15 mouse cellular contexts compared by ENCODE assay signal in the genomic region with DNA sequence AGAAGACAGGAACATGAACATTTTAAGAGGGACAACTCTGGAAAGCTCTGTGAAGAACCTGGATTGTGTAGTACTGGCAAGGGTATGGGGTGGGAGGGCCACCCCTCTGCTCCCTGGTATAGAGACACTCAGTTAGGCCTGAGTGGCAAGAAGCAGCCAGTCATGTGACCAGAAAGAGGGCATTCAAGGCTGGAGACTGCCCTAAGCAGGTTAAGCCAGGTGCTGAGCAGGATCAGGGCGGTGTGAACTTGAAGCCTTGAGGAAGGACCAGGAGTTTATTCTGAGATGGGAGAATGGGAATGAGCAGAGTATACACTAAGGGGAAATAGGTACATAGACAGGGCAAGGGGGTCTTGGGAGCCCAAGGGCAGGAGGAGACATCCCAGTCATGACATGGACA. TPM values are rescaled to one million over a fixed set of nuclear protein-coding genes. Genes with fewer than 3 reads are reported as not detected.
DNase-seq lines count a peak whose midpoint lies in the region; ATAC-seq and TF ChIP-seq lines count a peak whose summit lies in the region.
"Had no signal": no experiment of that assay in that cellular context is flagged by ENCODE, and none has a peak within 500 bp of the region (broad histone marks: within the 10 kb centered on the region; RNA-seq: fewer than 3 reads in every experiment).

No protein-coding gene starts in this region.

- H3K4me2 ChIP-seq in heart, embryonic 13.5 days, result peak overlapping the region; percentile 99
- no peak overlapping the region for H3K4me2 ChIP-seq in heart, embryonic 11.5 days
- peak overlapping the region; percentile 100; the same call in 1 of the 2 replicates for H3K4me2 ChIP-seq in midbrain, embryonic 12.5 days (replicated peaks)
- no peak overlapping the region; the same call in 1 of the 2 replicates for H3K4me2 ChIP-seq in midbrain, postnatal 0 days (ENCODE audit: low read depth, low read length, poor library complexity, severe bottlenecking)
- H3K4me2 ChIP-seq in kidney, embryonic 15.5 days, result peak overlapping the region; percentile 99; the same call in 1 of the 2 replicates

- TF ChIP-seq CTCF in midbrain, postnatal 0 days (IDR thresholded peaks at IDR 0.05), result no peak
- no peak for TF ChIP-seq CTCF in small intestine, adult 2 months (IDR thresholded peaks at IDR 0.05; ENCODE audit: extremely low read depth, insufficient read length, insufficient replicate concordance, low read depth, low read length)

- TF ChIP-seq POLR2A in small intestine, adult 2 months (IDR thresholded peaks at IDR 0.05; ENCODE audit: low read depth, low read length), result no peak

- H3K27ac ChIP-seq in heart, embryonic 13.5 days (replicated peaks), result no peak overlapping the region
- no peak overlapping the region for H3K27ac ChIP-seq in heart, embryonic 11.5 days (ENCODE audit: low read depth, low read length)
- no peak overlapping the region for H3K27ac ChIP-seq in midbrain, embryonic 12.5 days (replicated peaks)
- no peak overlapping the region for H3K27ac ChIP-seq in midbrain, postnatal 0 days (ENCODE audit: low read depth, low read length)
- no peak overlapping the region for H3K27ac ChIP-seq in kidney, embryonic 15.5 days
- no peak overlapping the region for H3K27ac ChIP-seq in small intestine, adult 2 months (ENCODE audit: insufficient read depth, low read depth, low read length)

- peak overlapping the region; percentile 82; the same call in 1 of the 2 replicates for H3K4me3 ChIP-seq in heart, embryonic 13.5 days
- no peak overlapping the region for H3K4me3 ChIP-seq in heart, embryonic 11.5 days (ENCODE audit: low read depth, low read length)
- H3K4me3 ChIP-seq in midbrain, embryonic 12.5 days, result no peak overlapping the region
- H3K4me3 ChIP-seq in midbrain, postnatal 0 days (ENCODE audit: low read depth, low read length), result no peak overlapping the region
- H3K4me3 ChIP-seq in kidney, embryonic 15.5 days (replicated peaks), result peak overlapping the region; percentile 94; the same call in 1 of the 2 replicates
- H3K4me3 ChIP-seq in small intestine, adult 2 months (ENCODE audit: low read depth, low read length), result peak overlapping the region; percentile 12; the same call in 1 of the 2 replicates

- peaks cover 42% of the 10 kb centered on the region for H3K4me1 ChIP-seq in heart, embryonic 13.5 days
- H3K4me1 ChIP-seq in heart, embryonic 11.5 days (ENCODE audit: control insufficient read depth, insufficient read depth, low read length), result peaks cover 11% of the 10 kb centered on the region
- peaks cover 28% of the 10 kb centered on the region for H3K4me1 ChIP-seq in midbrain, embryonic 12.5 days
- peaks cover 8% of the 10 kb centered on the region; the same call in 1 of the 2 replicates for H3K4me1 ChIP-seq in midbrain, postnatal 0 days (ENCODE audit: insufficient read depth, low read length)
- H3K4me1 ChIP-seq in kidney, embryonic 15.5 days, result peaks cover 48% of the 10 kb centered on the region
- H3K4me1 ChIP-seq in small intestine, adult 2 months (ENCODE audit: control insufficient read depth, insufficient read depth, insufficient read length, low read length), result peaks cover 25% of the 10 kb centered on the region

- DNase-seq in midbrain, postnatal 0 days (ENCODE audit: low spot score), result no peak
- DNase-seq in lung, postnatal 14 days, result no peak
- no peak for DNase-seq in thymus, postnatal 0 days (ENCODE audit: low spot score)
- DNase-seq: cerebellum, adult 9-11 months; right cerebral cortex, postnatal 14 days; thymus, adult 2 months had no signal

- 96% methylated on average over 1 of the region's 1 CpGs for WGBS in heart, embryonic 13.5 days
- WGBS in heart, embryonic 11.5 days (ENCODE audit: insufficient replicate concordance), result 93% methylated on average over 1 of the region's 1 CpGs
- WGBS in midbrain, embryonic 12.5 days, result 100% methylated on average over 1 of the region's 1 CpGs
- WGBS in midbrain, postnatal 0 days, result 95% methylated on average over 1 of the region's 1 CpGs
- 97% methylated on average over 1 of the region's 1 CpGs for WGBS in kidney, embryonic 15.5 days
- WGBS in small intestine, adult 2 months, result 56% methylated on average over 1 of the region's 1 CpGs

- peak overlapping the region; percentile 93; the same call in 1 of the 2 replicates for H3K9ac ChIP-seq in heart, embryonic 13.5 days
- H3K9ac ChIP-seq in heart, embryonic 11.5 days (ENCODE audit: low read depth, low read length), result no peak overlapping the region
- H3K9ac ChIP-seq in midbrain, embryonic 12.5 days (replicated peaks), result no peak overlapping the region
- H3K9ac ChIP-seq in midbrain, postnatal 0 days (replicated peaks; ENCODE audit: low read length, poor library complexity, severe bottlenecking), result no peak overlapping the region
- H3K9ac ChIP-seq in kidney, embryonic 15.5 days, result no peak overlapping the region

- H3K36me3 ChIP-seq in heart, embryonic 13.5 days, result peaks cover 55% of the 10 kb centered on the region
- H3K36me3 ChIP-seq in heart, embryonic 11.5 days (ENCODE audit: control insufficient read depth, insufficient read depth, low read length), result peaks cover 18% of the 10 kb centered on the region
- H3K36me3 ChIP-seq in midbrain, embryonic 12.5 days, result peaks cover 45% of the 10 kb centered on the region
- peaks cover 41% of the 10 kb centered on the region for H3K36me3 ChIP-seq in midbrain, postnatal 0 days (ENCODE audit: insufficient read depth, low read length)
- H3K36me3 ChIP-seq in kidney, embryonic 15.5 days, result peaks cover 53% of the 10 kb centered on the region
- H3K36me3 ChIP-seq in small intestine, adult 2 months (ENCODE audit: control insufficient read depth, insufficient read depth, low read length), result peaks cover 39% of the 10 kb centered on the region

- no peak for ATAC-seq in heart, embryonic 13.5 days (ENCODE audit: extremely low read depth, insufficient number of reproducible peaks, low FRiP score, low TSS enrichment)
- ATAC-seq in heart, embryonic 11.5 days (replicated peaks; ENCODE audit: insufficient number of reproducible peaks, low FRiP score, low TSS enrichment), result no peak
- ATAC-seq in midbrain, embryonic 12.5 days (ENCODE audit: low FRiP score, low read depth), result no peak
- ATAC-seq in midbrain, postnatal 0 days (ENCODE audit: low FRiP score), result no peak
- ATAC-seq in kidney, embryonic 15.5 days (replicated peaks; ENCODE audit: low FRiP score), result no peak
- ATAC-seq: CD4-positive, CD25-positive, alpha-beta regulatory T cell, adult 4 months had no signal

- H3K27me3 ChIP-seq in heart, embryonic 13.5 days (replicated peaks), result no peaks in the 10 kb centered on the region
- no peaks in the 10 kb centered on the region for H3K27me3 ChIP-seq in heart, embryonic 11.5 days (ENCODE audit: control insufficient read depth, insufficient read depth, low read length)
- H3K27me3 ChIP-seq in midbrain, embryonic 12.5 days, result 0 out of 2 replicates have a peak, but pooled peaks cover 5% of the 10 kb centered on the region
- H3K27me3 ChIP-seq in midbrain, postnatal 0 days (ENCODE audit: insufficient read depth, low read length), result no peaks in the 10 kb centered on the region
- no peaks in the 10 kb centered on the region for H3K27me3 ChIP-seq in kidney, embryonic 15.5 days
- no peaks in the 10 kb centered on the region for H3K27me3 ChIP-seq in small intestine, adult 2 months (ENCODE audit: control insufficient read depth, insufficient read depth, low read length)

- no peaks in the 10 kb centered on the region for H3K9me3 ChIP-seq in heart, embryonic 13.5 days
- no peaks in the 10 kb centered on the region for H3K9me3 ChIP-seq in heart, embryonic 11.5 days (replicated peaks; ENCODE audit: control insufficient read depth, low read length)
- no peaks in the 10 kb centered on the region for H3K9me3 ChIP-seq in midbrain, embryonic 12.5 days
- H3K9me3 ChIP-seq in midbrain, postnatal 0 days (ENCODE audit: low read length), result no peaks in the 10 kb centered on the region
- no peaks in the 10 kb centered on the region for H3K9me3 ChIP-seq in kidney, embryonic 15.5 days (replicated peaks)

RNA-seq across cellular contexts. Expression of a gene that starts 2.3 kb away (rescaled TPM):
- 12.4 and 13.0 TPM in 2 replicates for polyA plus RNA-seq in heart, embryonic 13.5 days (2015; fragmentation: Nextera tagmentation; extraction: Ambion mirVana)
- 16.4 and 16.5 TPM in 2 replicates for polyA plus RNA-seq in heart, embryonic 11.5 days (2014; fragmentation: Nextera tagmentation; extraction: Ambion mirVana)
- 21.2 and 26.1 TPM in 2 replicates for polyA plus RNA-seq in midbrain, embryonic 12.5 days (2016; fragmentation: Nextera tagmentation; extraction: Ambion mirVana)
- total RNA-seq in midbrain, postnatal 0 days (2014; rRNA removed), result 56.8 and 68.3 TPM in 2 replicates
- 10.6 and 12.3 TPM in 2 replicates for polyA plus RNA-seq in midbrain, postnatal 0 days (2015; fragmentation: Nextera tagmentation; extraction: Ambion mirVana)
- polyA plus RNA-seq in kidney, embryonic 15.5 days (2015; fragmentation: Nextera tagmentation; extraction: Ambion mirVana), result 15.3 and 17.0 TPM in 2 replicates
- polyA plus RNA-seq in small intestine, adult 2 months (2012; rRNA removed), result 97.5 and 209 TPM in 2 replicates
- polyA plus RNA-seq in thymus, postnatal 0 days (2015; fragmentation: Nextera tagmentation; extraction: Ambion mirVana), result 21.8 and 28.9 TPM in 2 replicates

RNA-seq across cellular contexts. Expression of a gene that starts 6.4 kb away (rescaled TPM):
- 43.7 and 49.2 TPM in 2 replicates for polyA plus RNA-seq in heart, embryonic 13.5 days (2015; fragmentation: Nextera tagmentation; extraction: Ambion mirVana)
- 40.1 and 50.2 TPM in 2 replicates for polyA plus RNA-seq in heart, embryonic 11.5 days (2014; fragmentation: Nextera tagmentation; extraction: Ambion mirVana)
- polyA plus RNA-seq in midbrain, embryonic 12.5 days (2016; fragmentation: Nextera tagmentation; extraction: Ambion mirVana), result 25.1 and 27.2 TPM in 2 replicates
- total RNA-seq in midbrain, postnatal 0 days (2014; rRNA removed), result 25.1 and 26.1 TPM in 2 replicates
- 20.0 and 20.2 TPM in 2 replicates for polyA plus RNA-seq in midbrain, postnatal 0 days (2015; fragmentation: Nextera tagmentation; extraction: Ambion mirVana)
- polyA plus RNA-seq in kidney, embryonic 15.5 days (2015; fragmentation: Nextera tagmentation; extraction: Ambion mirVana), result 47.2 and 56.0 TPM in 2 replicates
- 8.8 and 18.8 TPM in 2 replicates for polyA plus RNA-seq in small intestine, adult 2 months (2012; rRNA removed)
- 11.4 TPM in 2 replicates for polyA plus RNA-seq in thymus, postnatal 0 days (2015; fragmentation: Nextera tagmentation; extraction: Ambion mirVana)

RNA-seq across cellular contexts. Expression of a gene that starts 38.5 kb away (rescaled TPM):
- 102 and 105 TPM in 2 replicates for polyA plus RNA-seq in heart, embryonic 13.5 days (2015; fragmentation: Nextera tagmentation; extraction: Ambion mirVana)
- polyA plus RNA-seq in heart, embryonic 11.5 days (2014; fragmentation: Nextera tagmentation; extraction: Ambion mirVana), result 61.8 and 95.4 TPM in 2 replicates
- 65.1 and 65.4 TPM in 2 replicates for polyA plus RNA-seq in midbrain, embryonic 12.5 days (2016; fragmentation: Nextera tagmentation; extraction: Ambion mirVana)
- 92.3 and 97.7 TPM in 2 replicates for total RNA-seq in midbrain, postnatal 0 days (2014; rRNA removed)
- polyA plus RNA-seq in midbrain, postnatal 0 days (2015; fragmentation: Nextera tagmentation; extraction: Ambion mirVana), result 96.9 and 99.0 TPM in 2 replicates
- 36.9 and 39.0 TPM in 2 replicates for polyA plus RNA-seq in kidney, embryonic 15.5 days (2015; fragmentation: Nextera tagmentation; extraction: Ambion mirVana)
- 38.0 and 72.8 TPM in 2 replicates for polyA plus RNA-seq in small intestine, adult 2 months (2012; rRNA removed)
- 18.2 and 18.8 TPM in 2 replicates for polyA plus RNA-seq in thymus, postnatal 0 days (2015; fragmentation: Nextera tagmentation; extraction: Ambion mirVana)

RNA-seq across cellular contexts. Expression of a gene that starts 42.6 kb away (rescaled TPM):
- 187 and 230 TPM in 2 replicates for polyA plus RNA-seq in heart, embryonic 13.5 days (2015; fragmentation: Nextera tagmentation; extraction: Ambion mirVana)
- polyA plus RNA-seq in heart, embryonic 11.5 days (2014; fragmentation: Nextera tagmentation; extraction: Ambion mirVana), result 305 and 336 TPM in 2 replicates
- polyA plus RNA-seq in midbrain, embryonic 12.5 days (2016; fragmentation: Nextera tagmentation; extraction: Ambion mirVana), result not detected in 2 replicates
- not detected in 2 replicates for total RNA-seq in midbrain, postnatal 0 days (2014; rRNA removed)
- polyA plus RNA-seq in midbrain, postnatal 0 days (2015; fragmentation: Nextera tagmentation; extraction: Ambion mirVana), result 0.29 TPM in 1 of 2 replicates, not detected in the other
- polyA plus RNA-seq in kidney, embryonic 15.5 days (2015; fragmentation: Nextera tagmentation; extraction: Ambion mirVana), result not detected in 2 replicates
- not detected in 2 replicates for polyA plus RNA-seq in small intestine, adult 2 months (2012; rRNA removed)
- 0.42 and 0.62 TPM in 2 replicates for polyA plus RNA-seq in thymus, postnatal 0 days (2015; fragmentation: Nextera tagmentation; extraction: Ambion mirVana)
- total RNA-seq: hematopoietic stem cell, adult 5-6 weeks had no signal
- polyA plus RNA-seq: CD4-positive, CD25-positive, alpha-beta regulatory T cell, adult 4 months; limb, embryonic 11.5 days had no signal

RNA-seq across cellular contexts. Expression of a gene that starts 57.5 kb away (rescaled TPM):
- 4,587 and 5,670 TPM in 2 replicates for polyA plus RNA-seq in heart, embryonic 13.5 days (2015; fragmentation: Nextera tagmentation; extraction: Ambion mirVana)
- polyA plus RNA-seq in heart, embryonic 11.5 days (2014; fragmentation: Nextera tagmentation; extraction: Ambion mirVana), result 5,496 and 5,973 TPM in 2 replicates
- polyA plus RNA-seq in midbrain, embryonic 12.5 days (2016; fragmentation: Nextera tagmentation; extraction: Ambion mirVana), result 1.0 and 2.8 TPM in 2 replicates
- 2.2 and 2.9 TPM in 2 replicates for total RNA-seq in midbrain, postnatal 0 days (2014; rRNA removed)
- polyA plus RNA-seq in midbrain, postnatal 0 days (2015; fragmentation: Nextera tagmentation; extraction: Ambion mirVana), result 4.5 and 6.1 TPM in 2 replicates
- polyA plus RNA-seq in kidney, embryonic 15.5 days (2015; fragmentation: Nextera tagmentation; extraction: Ambion mirVana), result 0.31 TPM in 1 of 2 replicates, not detected in the other
- polyA plus RNA-seq in small intestine, adult 2 months (2012; rRNA removed), result not detected in 2 replicates
- 0.76 and 0.88 TPM in 2 replicates for polyA plus RNA-seq in thymus, postnatal 0 days (2015; fragmentation: Nextera tagmentation; extraction: Ambion mirVana)
- total RNA-seq: adrenal gland, adult 18-20 months; hematopoietic stem cell, adult 5-6 weeks had no signal
- polyA plus RNA-seq: CD4-positive, CD25-positive, alpha-beta regulatory T cell, adult 4 months had no signal

Comparison
In these comparisons a context has a peak if more than half of its experiments do, and no peak if none do; other contexts are left out.
1. H3K4me2 ChIP-seq: peak in heart, embryonic 13.5 days (single experiment), midbrain, embryonic 12.5 days (single experiment) and kidney, embryonic 15.5 days (single experiment); none in heart, embryonic 11.5 days (single experiment) and midbrain, postnatal 0 days (single experiment).
2. H3K4me3 ChIP-seq: peak in heart, embryonic 13.5 days (single experiment), kidney, embryonic 15.5 days (single experiment) and small intestine, adult 2 months (single experiment); none in heart, embryonic 11.5 days (single experiment), midbrain, embryonic 12.5 days (single experiment) and midbrain, postnatal 0 days (single experiment).